Mouse (Mus musculus) intestine, embryonic 16.5 days (tissue): ENCODE data around the gene Cops4. TPM values are rescaled to one million over a fixed set of nuclear protein-coding genes. Genes with fewer than 3 reads are reported as not detected.

Experiments
- ATAC-seq: fragments of 200-750 bp; cut with Nextera tagmentation; 2 replicates; pipeline ENCODE4 v1.8.0; 2017; ENCODE audit warnings: moderate TSS enrichment, moderate library complexity
- H3K27ac ChIP-seq: fragments of 300-500 bp; sonication (generic); 2 replicates; pipeline ENCODE4 v1.5.1; 2014; ENCODE audit warnings: mild to moderate bottlenecking, low read length
- H3K27me3 ChIP-seq: fragments of 300-500 bp; sonication (generic); replicated peaks from 2 replicates; pipeline ENCODE4 v1.6.1; 2014; ENCODE audit warnings: low read length, control low read depth, mixed read lengths; ENCODE audit not compliant: control insufficient read depth, insufficient read depth
- H3K36me3 ChIP-seq: fragments of 300-500 bp; sonication (generic); 2 replicates; pipeline ENCODE4 v1.6.1; 2014; ENCODE audit warnings: low read length, control low read depth; ENCODE audit not compliant: control insufficient read depth, insufficient read depth
- H3K4me1 ChIP-seq: fragments of 300-500 bp; sonication (generic); 2 replicates; pipeline ENCODE4 v1.6.1; 2014; ENCODE audit warnings: low read length, control low read depth, mixed read lengths; ENCODE audit not compliant: control insufficient read depth, insufficient read depth
- H3K4me2 ChIP-seq: fragments of 300-500 bp; sonication (generic); 2 replicates; pipeline ENCODE4 v1.6.1; 2014; ENCODE audit warnings: low read depth, low read length, control low read depth
- H3K4me3 ChIP-seq: fragments of 300-500 bp; sonication (generic); 2 replicates; pipeline ENCODE4 v1.5.1; 2014; ENCODE audit warnings: mild to moderate bottlenecking, low read length
- H3K9ac ChIP-seq: fragments of 300-500 bp; sonication (generic); 2 replicates; pipeline ENCODE4 v1.6.1; 2014; ENCODE audit warnings: low read depth, low read length
- H3K9me3 ChIP-seq: fragments of 300-500 bp; sonication (generic); 2 replicates; pipeline ENCODE4 v1.6.1; 2016; ENCODE audit warnings: low read length, control low read depth; ENCODE audit not compliant: control insufficient read depth
- WGBS: fragments of 180-500 bp; shearing (Covaris S2); extraction: QIAGEN DNeasy Blood & Tissue Kit; methylation state at CpG from one replicate; pipeline ENCODE4 v1.1.7; 2014; 5-methylcytosine and 5-hydroxymethylcytosine counted together
- polyA plus RNA-seq: library from polyadenylated mRNA; unstranded; fragments of >200 nt; fragmentation: Nextera tagmentation; extraction: Ambion mirVana; gene quantifications from 2 replicates; pipeline ENCODE4 v1.2.1, GENCODE M21; 2015

The Cops4 gene
- polyA plus RNA-seq, 1 experiment from 2014 or later = 164 TPM

GRCm38 (mm10) chr5:100499243-100499642, 18.9 kb upstream of the Cops4 start:
- H3K36me3 ChIP-seq = no peaks in the 10 kb centered on the region
- H3K4me2 ChIP-seq = peak overlapping the region; percentile 89
- peak overlapping the region; percentile 89 for H3K4me3 ChIP-seq
- no peak overlapping the region for H3K27ac ChIP-seq
- H3K4me1 ChIP-seq = peaks cover 5% of the 10 kb centered on the region; the same call in 1 of the 2 replicates
- peak overlapping the region; percentile 26; the same call in 1 of the 2 replicates for H3K9ac ChIP-seq
- WGBS = 23% methylated on average over 2 of the region's 2 CpGs
- no peak for ATAC-seq
- H3K27me3 ChIP-seq = no peaks in the 10 kb centered on the region
- no peaks in the 10 kb centered on the region for H3K9me3 ChIP-seq

DNA sequence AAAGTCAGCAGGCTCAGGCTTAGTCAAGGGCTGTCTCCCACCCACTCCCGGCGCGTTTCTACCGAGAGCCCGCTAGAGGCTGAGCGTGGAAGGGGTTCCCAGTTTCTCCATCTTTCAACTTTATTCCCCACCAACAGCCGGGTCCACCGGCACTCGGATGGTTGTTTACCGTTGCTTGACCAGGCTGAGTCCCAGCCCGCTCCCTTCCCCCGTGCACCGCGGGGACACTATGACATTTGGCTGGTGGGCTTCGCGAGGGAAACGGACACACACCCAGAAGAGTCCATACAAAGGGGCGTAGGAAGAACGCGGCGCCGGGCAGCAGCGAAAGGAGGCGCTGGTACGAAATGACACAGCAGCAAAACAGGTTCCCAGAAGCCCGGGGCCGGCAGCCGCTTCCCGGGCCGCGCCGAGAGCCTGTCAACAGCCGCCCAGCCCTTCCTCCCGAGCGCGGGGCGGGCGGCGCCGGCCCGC, 18.2 kb upstream of the Cops4 start:
- Histone ChIP-seq H3K9me3 (no peaks in the 10 kb centered on the region), H3K27me3 (no peaks in the 10 kb centered on the region), H3K4me1 (peaks cover 5% of the 10 kb centered on the region; the same call in 1 of the 2 replicates), H3K27ac (peak overlapping the region; percentile 68), H3K4me2 (peak overlapping the region; percentile 89), H3K9ac (peak overlapping the region; percentile 74), H3K36me3 (no peaks in the 10 kb centered on the region), H3K4me3 (peak overlapping the region; percentile 72)
- under 1% methylated on average over 41 of the region's 41 CpGs for WGBS
- ATAC-seq = peak; percentile 23

DNA sequence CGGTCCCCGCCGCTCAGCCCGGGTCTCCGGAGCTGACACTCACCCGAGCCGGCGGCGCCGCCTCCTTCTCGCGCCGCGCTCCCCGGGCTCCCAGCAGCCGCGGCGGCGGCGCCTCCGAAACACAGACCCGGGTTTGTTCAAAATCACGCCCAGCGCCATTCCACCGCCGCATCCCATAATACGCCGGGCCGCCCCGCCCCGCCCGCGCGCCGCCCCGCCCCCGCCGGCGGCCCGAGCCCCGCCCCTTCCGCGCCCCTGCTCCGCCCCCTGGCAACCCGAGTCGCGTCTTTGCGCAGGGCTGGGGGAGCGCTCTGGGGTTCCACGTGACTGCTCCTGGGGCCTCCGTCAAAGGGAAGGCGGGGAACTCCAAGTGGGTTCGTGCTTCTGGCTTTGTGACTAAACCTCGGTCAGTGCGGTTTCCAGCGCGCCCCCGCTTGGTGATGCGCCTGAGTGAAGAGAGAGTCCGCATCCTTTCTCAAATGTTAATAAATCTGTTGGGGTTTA, 17.6 kb upstream of the Cops4 start, which contains the start of gene Lin54:
Gene Lin54, minus strand, starts transcription at position 182 of the 504 bp plus-strand sequence.
- Histone ChIP-seq H3K36me3 (no peaks in the 10 kb centered on the region), H3K27me3 (no peaks in the 10 kb centered on the region), H3K27ac (peak within 1 kb of the TSS; percentile 68), H3K4me2 (peak within 1 kb of the TSS; percentile 89), H3K4me1 (peaks cover 5% of the 10 kb centered on the region; the same call in 1 of the 2 replicates), H3K4me3 (peak within 1 kb of the TSS; percentile 72), H3K9ac (peak within 1 kb of the TSS; percentile 74), H3K9me3 (no peaks in the 10 kb centered on the region)
- WGBS = under 1% methylated on average over 50 of the region's 60 CpGs
- ATAC-seq = peak; percentile 90

DNA sequence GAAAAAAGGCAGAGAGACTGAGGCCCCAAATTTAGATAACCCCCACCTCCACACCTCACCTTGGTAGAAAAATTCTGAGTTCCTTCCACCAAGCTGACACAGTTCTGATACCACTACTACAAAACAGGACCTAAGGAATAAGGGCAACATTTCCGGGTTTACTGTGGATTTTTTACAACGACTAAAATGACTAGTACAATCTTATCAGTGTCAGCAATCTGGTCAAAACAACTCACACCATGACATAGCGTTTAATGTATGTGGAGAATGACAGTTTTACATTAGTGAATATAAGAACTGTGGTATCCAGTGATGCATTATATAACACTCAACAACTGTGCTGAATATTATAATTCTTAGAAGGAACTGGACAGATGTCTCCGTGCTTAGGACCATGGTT, 16.8 kb upstream of the Cops4 start:
- Histone ChIP-seq H3K9ac (0 out of 2 replicates have a peak overlapping the region, but pooled peaks have one; percentile 17), H3K36me3 (no peaks in the 10 kb centered on the region), H3K27ac (peak overlapping the region; percentile 29; the same call in 1 of the 2 replicates)

DNA sequence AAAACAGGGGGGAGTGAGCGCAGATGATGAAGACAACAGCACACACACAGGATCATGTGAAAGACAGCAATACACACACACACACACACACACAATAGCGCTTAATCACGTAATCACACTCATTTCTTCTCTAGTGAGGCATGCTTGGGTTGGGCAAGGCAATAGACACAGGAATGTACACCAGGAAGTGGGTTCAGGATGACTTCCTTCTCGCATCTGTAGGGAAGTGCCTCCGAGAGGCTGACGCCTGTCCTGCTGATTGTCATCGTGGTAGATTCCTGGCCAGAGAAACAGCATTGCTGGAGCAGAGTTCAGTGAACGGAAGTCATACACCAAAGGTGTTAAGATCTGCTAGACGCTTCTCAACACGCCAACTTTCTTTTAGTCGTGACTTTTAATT, 8.9 kb upstream of the Cops4 start:
- Histone ChIP-seq H3K9ac (no peak overlapping the region), H3K27ac (no peak overlapping the region), H3K36me3 (no peaks in the 10 kb centered on the region), H3K4me2 (no peak overlapping the region), H3K4me3 (no peak overlapping the region), H3K27me3 (no peaks in the 10 kb centered on the region), H3K4me1 (no peaks in the 10 kb centered on the region; the same call in 1 of the 2 replicates), H3K9me3 (no peaks in the 10 kb centered on the region)
- WGBS = 66% methylated on average over 11 of the region's 11 CpGs
- no peak; the same call in 1 of the 2 replicates for ATAC-seq

More for the DNA sequence above, 16.8 kb upstream of the Cops4 start:
- no peak for ATAC-seq
- WGBS = 70% methylated on average over 4 of the region's 4 CpGs
- Histone ChIP-seq H3K4me3 (no peak overlapping the region), H3K4me1 (peaks cover 5% of the 10 kb centered on the region; the same call in 1 of the 2 replicates), H3K4me2 (no peak overlapping the region), H3K9me3 (no peaks in the 10 kb centered on the region), H3K27me3 (no peaks in the 10 kb centered on the region)

- Histone ChIP-seq H3K36me3 (no peaks in the 10 kb centered on the region), H3K4me2 (no peak overlapping the region), H3K9me3 (no peaks in the 10 kb centered on the region), H3K4me3 (no peak overlapping the region), H3K4me1 (no peaks in the 10 kb centered on the region; the same call in 1 of the 2 replicates), H3K9ac (no peak overlapping the region), H3K27me3 (no peaks in the 10 kb centered on the region), H3K27ac (no peak overlapping the region)
- ATAC-seq = no peak
These were observed 5.5 kb upstream of the Cops4 start for GRCm38 (mm10) chr5:100512576-100512975.

DNA sequence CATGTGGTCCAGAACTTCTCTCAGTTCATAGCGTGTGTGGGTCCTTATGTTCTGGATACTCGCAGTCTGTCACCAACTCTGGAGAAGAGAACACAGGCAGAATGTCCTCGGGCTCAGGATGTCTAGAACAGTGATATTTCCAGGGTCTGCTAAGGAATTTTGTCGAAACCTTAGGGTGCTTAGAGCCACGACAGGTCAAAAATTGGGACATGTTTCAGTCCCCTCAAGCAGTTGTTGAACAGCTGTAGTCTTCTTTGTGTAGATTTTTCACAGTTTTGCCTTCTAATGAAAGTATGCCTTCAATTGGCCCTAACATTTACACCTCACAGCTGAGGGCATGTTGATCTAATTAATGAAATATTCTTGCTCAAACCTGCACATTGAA, 910 bp downstream of the Cops4 start:
- Histone ChIP-seq H3K27ac (peak overlapping the region; percentile 72), H3K4me3 (peak overlapping the region; percentile 81), H3K9ac (peak overlapping the region; percentile 89), H3K27me3 (no peaks in the 10 kb centered on the region), H3K4me1 (peaks cover 10% of the 10 kb centered on the region), H3K9me3 (no peaks in the 10 kb centered on the region), H3K36me3 (no peaks in the 10 kb centered on the region), H3K4me2 (peak overlapping the region; percentile 61)
- 5% methylated on average over 5 of the region's 5 CpGs for WGBS
- ATAC-seq = no peak

DNA sequence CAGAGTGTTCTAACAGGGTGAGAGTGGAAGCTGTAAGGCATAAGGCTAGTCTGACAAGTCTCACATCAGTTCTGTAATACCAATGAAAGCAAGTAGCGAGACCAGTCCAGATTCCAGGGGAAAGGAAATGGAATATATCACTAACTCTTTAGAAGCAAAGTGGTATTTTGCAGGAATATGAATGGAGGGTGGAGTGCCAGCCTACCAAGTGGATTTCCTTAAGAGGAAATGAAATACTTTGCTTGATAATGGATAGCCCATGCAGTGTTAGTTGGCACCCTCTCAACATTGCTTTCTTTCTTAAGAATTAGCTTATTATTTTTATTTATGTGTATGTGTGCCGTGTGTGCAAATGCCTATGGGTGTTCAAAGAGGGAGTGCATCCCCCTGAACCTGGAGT, 2.1 kb downstream of the Cops4 start:
- ATAC-seq = no peak
- Histone ChIP-seq H3K9ac (no peak overlapping the region), H3K36me3 (no peaks in the 10 kb centered on the region), H3K27me3 (no peaks in the 10 kb centered on the region), H3K4me1 (peaks cover 10% of the 10 kb centered on the region), H3K4me3 (no peak overlapping the region), H3K4me2 (no peak overlapping the region), H3K9me3 (no peaks in the 10 kb centered on the region), H3K27ac (no peak overlapping the region; the same call in 1 of the 2 replicates)
- 85% methylated on average over 2 of the region's 2 CpGs for WGBS

- H3K9ac ChIP-seq = no peak overlapping the region
- H3K4me3 ChIP-seq = no peak overlapping the region
- H3K4me2 ChIP-seq = no peak overlapping the region
- peaks cover 10% of the 10 kb centered on the region for H3K4me1 ChIP-seq
- no peak for ATAC-seq
- no peaks in the 10 kb centered on the region for H3K36me3 ChIP-seq
- no peaks in the 10 kb centered on the region for H3K27me3 ChIP-seq
- WGBS = 93% methylated on average over 1 of the region's 1 CpGs
- H3K27ac ChIP-seq = no peak overlapping the region
- no peaks in the 10 kb centered on the region for H3K9me3 ChIP-seq
These were observed 5.2 kb downstream of the Cops4 start for GRCm38 (mm10) chr5:100523331-100523730.
